Mouse (Mus musculus) MEL (cell line): ENCODE measurements at regions not wholly inside any gene's neighbourhood (a gene's known extent, or its start where the extent isn't known, plus 50 kb on each side); places are given as distances from the start of the nearest gene placed in this dataset.

Source experiments
- DNase-seq: peaks from one replicate; pipeline ENCODE4 v3.0.0; 2011; ENCODE audit warnings: low read depth, low spot score
- H3K27ac ChIP-seq: 2 replicates; pipeline ENCODE4 v1.5.1; 2012; ENCODE audit warnings: low read depth, mild to moderate bottlenecking, control low read depth, low read length, moderate library complexity; ENCODE audit not compliant: control insufficient read depth
- H3K27me3 ChIP-seq, 2 experiments: fragments of 150-350 bp in 1 of 2; sonication (generic) in 1 of 2; 2 replicates each; pipeline ENCODE4 v1.6.1; 2012; ENCODE audit warnings: low read length in 2 of 2, mild to moderate bottlenecking in 2 of 2, improper control_type of control experiment in 1 of 2, moderate library complexity in 1 of 2; ENCODE audit not compliant: insufficient read depth in 2 of 2, control insufficient read depth in 1 of 2
- H3K36me3 ChIP-seq, 2 experiments: 2 replicates each; pipeline ENCODE4 v1.6.1; 2012 to 2014; ENCODE audit warnings: low read length in 2 of 2, improper control_type of control experiment in 1 of 2, inconsistent platforms in 1 of 2, mild to moderate bottlenecking in 1 of 2; ENCODE audit not compliant: insufficient read depth in 2 of 2, control insufficient read depth in 1 of 2
- H3K4me1 ChIP-seq, 2 experiments: fragments of 150-350 bp in 1 of 2; sonication (generic) in 1 of 2; 2 replicates each; pipeline ENCODE4 v1.6.1; 2012; ENCODE audit warnings: low read length in 2 of 2, improper control_type of control experiment in 1 of 2, mild to moderate bottlenecking in 1 of 2; ENCODE audit not compliant: insufficient read depth in 2 of 2, control insufficient read depth in 1 of 2
- H3K4me3 ChIP-seq, 2 experiments: fragments of 150-350 bp in 1 of 2; sonication (generic) in 1 of 2; 2 replicates each; pipeline ENCODE4 v1.5.1; 2012; ENCODE audit warnings: low read depth in 2 of 2, low read length in 2 of 2, mild to moderate bottlenecking in 2 of 2, moderate library complexity in 2 of 2, control low read depth in 1 of 2, improper control_type of control experiment in 1 of 2; ENCODE audit not compliant: control insufficient read depth in 1 of 2, insufficient read depth in 1 of 2
- H3K79me2 ChIP-seq: 2 replicates; pipeline ENCODE4 v1.6.1; 2012; ENCODE audit warnings: mild to moderate bottlenecking, low read length, moderate library complexity; ENCODE audit not compliant: control insufficient read depth, poor library complexity, insufficient read depth
- H3K9ac ChIP-seq: 2 replicates; pipeline ENCODE4 v1.6.1; 2012; ENCODE audit warnings: low read depth, mild to moderate bottlenecking, control low read depth, low read length, moderate library complexity; ENCODE audit not compliant: control insufficient read depth, poor library complexity, severe bottlenecking
- H3K9me3 ChIP-seq: fragments of 150-350 bp; sonication (generic); replicated peaks from 2 replicates; pipeline ENCODE4 v1.6.1; 2012; ENCODE audit warnings: mild to moderate bottlenecking, low read length, improper control_type of control experiment, moderate library complexity; ENCODE audit not compliant: insufficient read depth
- CHD1 ChIP-seq: IDR thresholded peaks from 2 replicates; pipeline ENCODE4 v1.6.1; 2012; ENCODE audit warnings: low read depth, mild to moderate bottlenecking, inconsistent platforms, low read length, improper control_type of control experiment
- GABPA ChIP-seq: IDR thresholded peaks from 2 replicates; pipeline ENCODE4 v1.6.1; 2012; ENCODE audit warnings: low read depth, mild to moderate bottlenecking, inconsistent platforms, low read length, improper control_type of control experiment, moderate library complexity
- GATA1 ChIP-seq: IDR thresholded peaks from 2 replicates; pipeline ENCODE4 v1.6.1; 2011; ENCODE audit warnings: low read depth, low read length, improper control_type of control experiment
- JUND ChIP-seq: IDR thresholded peaks from 2 replicates; pipeline ENCODE4 v1.6.1; 2011; ENCODE audit warnings: low read depth, mild to moderate bottlenecking, improper control_type of control experiment, low read length
- MAZ ChIP-seq: IDR thresholded peaks from 2 replicates; pipeline ENCODE4 v1.6.1; 2012; ENCODE audit warnings: low read depth, mild to moderate bottlenecking, inconsistent platforms, low read length, improper control_type of control experiment
- MXI1 ChIP-seq: IDR thresholded peaks from 2 replicates; pipeline ENCODE4 v1.6.1; 2011; ENCODE audit warnings: mild to moderate bottlenecking, low read depth, low read length, improper control_type of control experiment
- MYB ChIP-seq: IDR thresholded peaks from 2 replicates; pipeline ENCODE4 v1.6.1; 2011; ENCODE audit warnings: mild to moderate bottlenecking, low read depth, low read length, improper control_type of control experiment
- MYC ChIP-seq: IDR thresholded peaks from 2 replicates; pipeline ENCODE4 v1.6.1; 2011; ENCODE audit warnings: low read depth, mild to moderate bottlenecking, low read length, improper control_type of control experiment, moderate library complexity
- NELFE ChIP-seq: IDR thresholded peaks from 2 replicates; pipeline ENCODE4 v1.6.1; 2011; ENCODE audit warnings: low read depth, low read length, improper control_type of control experiment
- NRF1 ChIP-seq: IDR thresholded peaks from 2 replicates; pipeline ENCODE4 v1.6.1; 2014; ENCODE audit warnings: low read depth, mild to moderate bottlenecking, inconsistent platforms, low read length, improper control_type of control experiment, moderate library complexity; ENCODE audit not compliant: poor library complexity, insufficient read depth, severe bottlenecking
- POLR2AphosphoS2 ChIP-seq: IDR thresholded peaks from 2 replicates; pipeline ENCODE4 v1.6.1; 2011; ENCODE audit warnings: low read length, improper control_type of control experiment
- POLR2AphosphoS5 ChIP-seq: IDR thresholded peaks from 2 replicates; pipeline ENCODE4 v1.6.1; 2012; ENCODE audit warnings: low read depth, borderline replicate concordance, mild to moderate bottlenecking, inconsistent platforms, low read length, moderate library complexity, mixed read lengths
- TAL1 ChIP-seq: IDR thresholded peaks from 2 replicates; pipeline ENCODE4 v1.6.1; 2012; ENCODE audit warnings: mild to moderate bottlenecking, inconsistent platforms, low read length, moderate library complexity, mixed read lengths
- TBP ChIP-seq: IDR thresholded peaks from 2 replicates; pipeline ENCODE4 v1.8.0; 2011; ENCODE audit warnings: low read depth, low read length, improper control_type of control experiment
- TCF12 ChIP-seq: IDR thresholded peaks from 2 replicates; pipeline ENCODE4 v1.6.1; 2014; ENCODE audit warnings: low read depth, mild to moderate bottlenecking, inconsistent platforms, low read length, improper control_type of control experiment, moderate library complexity
- USF1 ChIP-seq: IDR thresholded peaks from 2 replicates; pipeline ENCODE4 v1.6.1; 2014; ENCODE audit warnings: low read depth, mild to moderate bottlenecking, inconsistent platforms, low read length, improper control_type of control experiment, moderate library complexity
- ZC3H11A ChIP-seq: IDR thresholded peaks from 2 replicates; pipeline ENCODE4 v1.6.1; 2012; ENCODE audit warnings: low read depth, mild to moderate bottlenecking, inconsistent platforms, low read length, improper control_type of control experiment
- ZKSCAN1 ChIP-seq: IDR thresholded peaks from 2 replicates; pipeline ENCODE4 v1.6.1; 2012; ENCODE audit warnings: low read depth, mild to moderate bottlenecking, inconsistent platforms, low read length, improper control_type of control experiment, moderate library complexity

DNA sequence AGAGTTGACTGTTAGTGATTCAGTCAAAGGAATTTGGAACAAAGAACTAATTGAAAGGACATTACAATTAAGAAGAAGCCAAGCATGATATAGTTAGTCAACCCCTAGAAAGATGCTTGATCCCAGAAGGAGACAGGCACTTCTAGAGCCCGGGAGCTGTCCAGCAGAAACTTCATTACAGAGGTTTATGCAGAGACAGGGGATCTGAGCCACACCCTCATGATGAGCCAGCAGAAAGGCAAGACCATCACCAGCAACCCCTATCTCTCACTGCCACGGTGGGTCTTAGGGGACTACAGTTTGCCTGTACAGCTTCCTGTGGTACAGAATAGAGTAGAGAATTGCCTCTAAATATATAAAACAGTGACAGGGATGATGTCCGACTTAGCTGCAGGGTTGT is 590.4 kb downstream of the Etnk1 start:
- TF ChIP-seq MAZ (no peak), JUND (no peak), TAL1 (no peak), NRF1 (no peak), USF1 (no peak), ZKSCAN1 (no peak), POLR2AphosphoS5 (no peak), CHD1 (no peak), NELFE (no peak), ZC3H11A (no peak), TBP (no peak), MYB (no peak), MYC (no peak), GABPA (no peak), POLR2AphosphoS2 (no peak), MXI1 (no peak), GATA1 (no peak), TCF12 (no peak)
- Histone ChIP-seq H3K9ac (no peak overlapping the region), H3K79me2 (no peaks in the 10 kb centered on the region), H3K27ac (no peak overlapping the region), H3K4me1 (no peaks in the 10 kb centered on the region), H3K27me3 (no peaks in the 10 kb centered on the region), H3K4me3 (no peak overlapping the region), H3K36me3 (no peaks in the 10 kb centered on the region), H3K9me3 (no peaks in the 10 kb centered on the region)
- peak; percentile 12 for DNase-seq

DNA sequence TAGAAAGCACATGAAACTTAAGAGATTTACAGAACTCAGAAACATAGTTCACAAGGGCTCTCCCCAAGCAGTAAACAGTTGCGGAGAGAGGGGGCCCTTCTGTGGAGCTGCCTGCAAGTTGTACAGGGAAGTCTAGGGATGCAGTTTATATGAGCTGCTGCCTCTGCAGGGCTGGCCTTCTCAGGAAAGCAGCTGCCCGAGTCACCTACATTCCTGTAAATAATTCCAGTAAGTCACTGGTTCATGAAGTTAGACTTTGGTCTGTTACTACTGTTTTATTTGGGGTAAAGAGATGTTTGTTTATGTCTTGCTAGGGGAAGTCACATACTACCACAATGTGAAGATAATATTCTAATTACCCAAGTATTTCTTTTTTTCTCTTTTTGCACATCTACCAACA is 601.1 kb downstream of the Etnk1 start:
- no peak for TF ChIP-seq GABPA

More for the DNA sequence above, 601.1 kb downstream of the Etnk1 start:
- no peaks in the 10 kb centered on the region for H3K9me3 ChIP-seq
- no peaks in the 10 kb centered on the region for H3K79me2 ChIP-seq
- no peak overlapping the region for H3K27ac ChIP-seq
- peaks cover 0 to 3% of the 10 kb centered on the region in 2 experiments; a peak in 1 of 4 replicates for H3K4me1 ChIP-seq
- no peak for DNase-seq
- H3K36me3 ChIP-seq = peaks cover 0 to 2% of the 10 kb centered on the region in 2 experiments; a peak in 2 of 4 replicates
- no peak overlapping the region for H3K9ac ChIP-seq
- no peaks in the 10 kb centered on the region for H3K27me3 ChIP-seq
- no peak overlapping the region for H3K4me3 ChIP-seq
